Comparison of ENCODE assay signal across 9 mouse cellular contexts in genomic region chr11:60465943-60466380, GRCm38 (mm10). TPM values are rescaled to one million over a fixed set of nuclear protein-coding genes. Genes with fewer than 3 reads are reported as not detected.
A peak's percentile ranks its signal among the peaks of the same experiment; 100 is the strongest.
DNase-seq lines count a peak whose midpoint lies in the region; ATAC-seq lines count a peak whose summit lies in the region.
"Had no signal": no experiment of that assay in that cellular context is flagged by ENCODE, and none has a peak within 500 bp of the region (broad histone marks: within the 10 kb centered on the region; RNA-seq: fewer than 3 reads in every experiment).

No protein-coding gene starts in this region.

- no peak overlapping the region for H3K4me3 ChIP-seq in forebrain, embryonic 14.5 days (ENCODE audit: low read depth, low read length)
- H3K4me3 ChIP-seq in forebrain, embryonic 12.5 days (replicated peaks): no peak overlapping the region
- H3K4me3 ChIP-seq in intestine, embryonic 16.5 days (ENCODE audit: low read length): no peak overlapping the region
- H3K4me3 ChIP-seq: hindbrain, embryonic 15.5 days had no signal

- H3K4me2 ChIP-seq in forebrain, embryonic 14.5 days (ENCODE audit: low read length): no peak overlapping the region
- H3K4me2 ChIP-seq in forebrain, embryonic 12.5 days: no peak overlapping the region
- H3K4me2 ChIP-seq in intestine, embryonic 16.5 days (ENCODE audit: low read depth, low read length): no peak overlapping the region
- H3K4me2 ChIP-seq: hindbrain, embryonic 15.5 days had no signal

- ATAC-seq in forebrain, embryonic 14.5 days: no peak
- no peak for ATAC-seq in forebrain, embryonic 12.5 days (ENCODE audit: low FRiP score)
- peak; percentile 84 for ATAC-seq in intestine, embryonic 16.5 days

- H3K36me3 ChIP-seq in forebrain, embryonic 14.5 days (ENCODE audit: control insufficient read depth, insufficient read depth, low read length): peaks cover 86% of the 10 kb centered on the region
- peaks cover 95% of the 10 kb centered on the region for H3K36me3 ChIP-seq in forebrain, embryonic 12.5 days (replicated peaks)
- peaks cover 33% of the 10 kb centered on the region for H3K36me3 ChIP-seq in intestine, embryonic 16.5 days (ENCODE audit: control insufficient read depth, insufficient read depth, low read length)

- peak; percentile 26 for DNase-seq in forebrain, embryonic 14.5 days (ENCODE audit: low spot score)
- DNase-seq in right cerebral cortex, adult 18-20 months: peak; percentile 22
- DNase-seq in right cerebral cortex, postnatal 25 days: no peak
- peak; percentile 64 to 73 for DNase-seq in cerebellum, adult 18-20 months
- peak; percentile 29 to 46 for DNase-seq in lung, postnatal 4 days
- DNase-seq in left cerebral cortex, adult 8-10 months (ENCODE audit: low spot score in 2 of 2): no peak

- no peaks in the 10 kb centered on the region for H3K4me1 ChIP-seq in forebrain, embryonic 14.5 days (ENCODE audit: control insufficient read depth, insufficient read depth, low read length)
- no peaks in the 10 kb centered on the region for H3K4me1 ChIP-seq in forebrain, embryonic 12.5 days
- H3K4me1 ChIP-seq in intestine, embryonic 16.5 days (ENCODE audit: control insufficient read depth, insufficient read depth, low read length): no peaks in the 10 kb centered on the region; the same call in 1 of the 2 replicates
- H3K4me1 ChIP-seq: hindbrain, embryonic 15.5 days had no signal

- no peak overlapping the region for H3K27ac ChIP-seq in forebrain, embryonic 14.5 days (ENCODE audit: low read depth, low read length)
- no peak overlapping the region for H3K27ac ChIP-seq in forebrain, embryonic 12.5 days
- H3K27ac ChIP-seq in intestine, embryonic 16.5 days (ENCODE audit: low read length): 0 out of 2 replicates have a peak overlapping the region, but pooled peaks have one; percentile 29
- H3K27ac ChIP-seq: hindbrain, embryonic 15.5 days had no signal

- no peak overlapping the region for H3K9ac ChIP-seq in forebrain, embryonic 14.5 days (ENCODE audit: low read length)
- H3K9ac ChIP-seq in forebrain, embryonic 12.5 days: no peak overlapping the region
- H3K9ac ChIP-seq in intestine, embryonic 16.5 days (ENCODE audit: low read depth, low read length): no peak overlapping the region
- H3K9ac ChIP-seq: hindbrain, embryonic 15.5 days had no signal

- WGBS in forebrain, embryonic 14.5 days: 91% methylated on average over 2 of the region's 2 CpGs
- WGBS in forebrain, embryonic 12.5 days: 88% methylated on average over 2 of the region's 2 CpGs
- 70% methylated on average over 2 of the region's 2 CpGs for WGBS in intestine, embryonic 16.5 days

- H3K9me3 ChIP-seq in forebrain, embryonic 14.5 days (replicated peaks; ENCODE audit: control insufficient read depth, low read length): no peaks in the 10 kb centered on the region
- no peaks in the 10 kb centered on the region for H3K9me3 ChIP-seq in forebrain, embryonic 12.5 days
- H3K9me3 ChIP-seq in intestine, embryonic 16.5 days (ENCODE audit: control insufficient read depth, low read length): no peaks in the 10 kb centered on the region
- H3K9me3 ChIP-seq: hindbrain, embryonic 15.5 days had no signal

- H3K27me3 ChIP-seq in forebrain, embryonic 14.5 days (replicated peaks; ENCODE audit: control insufficient read depth, insufficient read depth, low read length): no peaks in the 10 kb centered on the region
- no peaks in the 10 kb centered on the region for H3K27me3 ChIP-seq in forebrain, embryonic 12.5 days
- H3K27me3 ChIP-seq in intestine, embryonic 16.5 days (replicated peaks; ENCODE audit: control insufficient read depth, insufficient read depth, low read length): no peaks in the 10 kb centered on the region
- H3K27me3 ChIP-seq: hindbrain, embryonic 15.5 days had no signal

RNA-seq across cellular contexts. Expression of gene Myo15, which starts 3.2 kb away (rescaled TPM):
- polyA plus RNA-seq in forebrain, embryonic 14.5 days (2014; fragmentation: Nextera tagmentation; extraction: Ambion mirVana): 0.08 and 0.09 TPM in 2 replicates
- 0.05 and 0.15 TPM in 2 replicates for polyA plus RNA-seq in forebrain, embryonic 12.5 days (2016; fragmentation: Nextera tagmentation; extraction: Ambion mirVana)
- polyA plus RNA-seq in intestine, embryonic 16.5 days (2015; fragmentation: Nextera tagmentation; extraction: Ambion mirVana): 0.06 TPM in 2 replicates
- total RNA-seq in left cerebral cortex, adult 8-10 months (2022): under 1 TPM; 0.06 to 0.21 (median 0.18) TPM

RNA-seq across cellular contexts. Expression of gene Drg2, which starts 11.6 kb away (rescaled TPM):
- 111 and 115 TPM in 2 replicates for polyA plus RNA-seq in forebrain, embryonic 14.5 days (2014; fragmentation: Nextera tagmentation; extraction: Ambion mirVana)
- 99.7 and 101 TPM in 2 replicates for polyA plus RNA-seq in forebrain, embryonic 12.5 days (2016; fragmentation: Nextera tagmentation; extraction: Ambion mirVana)
- polyA plus RNA-seq in intestine, embryonic 16.5 days (2015; fragmentation: Nextera tagmentation; extraction: Ambion mirVana): 102 and 107 TPM in 2 replicates
- total RNA-seq in left cerebral cortex, adult 8-10 months (2022): 10 to 100 TPM; 66.9 to 74.1 (median 69.2) TPM

RNA-seq across cellular contexts. Expression of gene Atpaf2, which starts 47.7 kb away (rescaled TPM):
- 37.4 and 40.3 TPM in 2 replicates for polyA plus RNA-seq in forebrain, embryonic 14.5 days (2014; fragmentation: Nextera tagmentation; extraction: Ambion mirVana)
- polyA plus RNA-seq in forebrain, embryonic 12.5 days (2016; fragmentation: Nextera tagmentation; extraction: Ambion mirVana): 39.7 and 41.7 TPM in 2 replicates
- 72.0 and 78.9 TPM in 2 replicates for polyA plus RNA-seq in intestine, embryonic 16.5 days (2015; fragmentation: Nextera tagmentation; extraction: Ambion mirVana)
- 10 to 100 TPM; 27.7 to 34.3 (median 30.8) TPM for total RNA-seq in left cerebral cortex, adult 8-10 months (2022)

RNA-seq across cellular contexts. Expression of gene Gid4, which starts 49.0 kb away (rescaled TPM):
- 16.5 and 23.1 TPM in 2 replicates for polyA plus RNA-seq in forebrain, embryonic 14.5 days (2014; fragmentation: Nextera tagmentation; extraction: Ambion mirVana)
- polyA plus RNA-seq in forebrain, embryonic 12.5 days (2016; fragmentation: Nextera tagmentation; extraction: Ambion mirVana): 32.8 and 34.3 TPM in 2 replicates
- polyA plus RNA-seq in intestine, embryonic 16.5 days (2015; fragmentation: Nextera tagmentation; extraction: Ambion mirVana): 20.4 and 22.4 TPM in 2 replicates
- 10 to 100 TPM; 45.6 to 53.8 (median 50.3) TPM for total RNA-seq in left cerebral cortex, adult 8-10 months (2022)

Comparison
In these comparisons a context has a peak if more than half of its experiments do, and no peak if none do; other contexts are left out.
1. DNase-seq: peak in forebrain, embryonic 14.5 days (single experiment), right cerebral cortex, adult 18-20 months (single experiment), cerebellum, adult 18-20 months (2 of 2) and lung, postnatal 4 days (2 of 2); none in right cerebral cortex, postnatal 25 days (single experiment) and left cerebral cortex, adult 8-10 months (0 of 2).